Mouse (Mus musculus): ENCODE results near the gene Loxl1.

GRCm38 (mm10) chr9:58305686-58306085 lies 7.3 kb downstream of the Loxl1 start:
- TF ChIP-seq CTCF (IDR thresholded peaks at IDR 0.05; ENCODE audit: control insufficient read depth, insufficient read depth, insufficient read length) (no peak), USF1 (IDR thresholded peaks at IDR 0.05; ENCODE audit: low read depth) (no peak), MAX (IDR thresholded peaks at IDR 0.05) (no peak), FOSL1 (IDR thresholded peaks at IDR 0.05; ENCODE audit: insufficient read depth, low read length, poor library complexity, severe bottlenecking) (no peak), MYOG (IDR thresholded peaks at IDR 0.05; ENCODE audit: control insufficient read depth, extremely low read depth, insufficient read length) (no peak), CEBPB (IDR thresholded peaks at IDR 0.05; ENCODE audit: low read depth) (no peak)
